Mouse (Mus musculus) lung, embryonic 15.5 days (tissue): ENCODE measurements around the gene Lyrm4. TPM values are rescaled to one million over a fixed set of nuclear protein-coding genes. Genes with fewer than 3 reads are reported as not detected.
"Not testable (repeated sequence)": the region's sequence is repeated elsewhere in the genome, so short reads cannot be mapped to it uniquely, and the experiment has no call there.

Experiments used
- ATAC-seq: fragments of 200-750 bp; cut with Nextera tagmentation; 2 replicates; pipeline ENCODE4 v1.8.0; 2017; ENCODE audit warnings: moderate number of reproducible peaks, borderline replicate concordance; ENCODE audit not compliant: low FRiP score, low TSS enrichment; ENCODE audit errors: extremely low read depth
- H3K27ac ChIP-seq: fragments of 300-500 bp; sonication (generic); 2 replicates; pipeline ENCODE4 v1.5.1; 2015; ENCODE audit warnings: moderate library complexity, mild to moderate bottlenecking, inconsistent platforms
- H3K27me3 ChIP-seq: fragments of 300-500 bp; sonication (generic); 2 replicates; pipeline ENCODE4 v1.6.1; 2015; ENCODE audit warnings: inconsistent platforms
- H3K36me3 ChIP-seq: fragments of 300-500 bp; sonication (generic); 2 replicates; pipeline ENCODE4 v1.6.1; 2015; ENCODE audit warnings: inconsistent platforms
- H3K4me1 ChIP-seq: fragments of 300-500 bp; sonication (generic); 2 replicates; pipeline ENCODE4 v1.6.1; 2015; ENCODE audit warnings: inconsistent platforms
- H3K4me2 ChIP-seq: fragments of 300-500 bp; sonication (generic); 2 replicates; pipeline ENCODE4 v1.6.1; 2015; ENCODE audit warnings: inconsistent platforms, mild to moderate bottlenecking, moderate library complexity
- H3K4me3 ChIP-seq: fragments of 300-500 bp; sonication (generic); 2 replicates; pipeline ENCODE4 v1.5.1; 2015; ENCODE audit warnings: mild to moderate bottlenecking, inconsistent platforms
- H3K9ac ChIP-seq: fragments of 300-500 bp; sonication (generic); 2 replicates; pipeline ENCODE4 v1.6.1; 2015; ENCODE audit warnings: inconsistent platforms
- H3K9me3 ChIP-seq: fragments of 300-500 bp; sonication (generic); 2 replicates; pipeline ENCODE4 v1.6.1; 2016; ENCODE audit warnings: inconsistent platforms
- WGBS: fragments of 180-500 bp; shearing (Covaris S2); methylation state at CpG from one replicate; pipeline ENCODE4 v1.1.7; 2015; 5-methylcytosine and 5-hydroxymethylcytosine counted together
- polyA plus RNA-seq: library from polyadenylated mRNA; unstranded; fragments of >200 nt; fragmentation: Nextera tagmentation; extraction: Ambion mirVana; gene quantifications from 2 replicates; pipeline ENCODE4 v1.2.1, GENCODE M21; 2015

Lyrm4 gene
- polyA plus RNA-seq, 1 experiment from 2014 or later = 22.3 TPM

- peak; percentile 42; the same call in 1 of the 2 replicates for ATAC-seq
- Histone ChIP-seq H3K4me2 (no peak overlapping the region), H3K4me3 (no peak overlapping the region), H3K36me3 (no peaks in the 10 kb centered on the region), H3K4me1 (peaks cover 3% of the 10 kb centered on the region; the same call in 1 of the 2 replicates), H3K9ac (no peak overlapping the region), H3K27me3 (no peaks in the 10 kb centered on the region), H3K27ac (no peak overlapping the region), H3K9me3 (no peaks in the 10 kb centered on the region)
- WGBS = 61% methylated on average over 10 of the region's 10 CpGs
Observed at GRCm38 (mm10) chr13:36019309-36020274, 97.7 kb downstream of the Lyrm4 start.

- Histone ChIP-seq H3K4me2 (no peak overlapping the region), H3K27ac (no peak overlapping the region), H3K4me3 (no peak overlapping the region), H3K9ac (no peak overlapping the region), H3K27me3 (no peaks in the 10 kb centered on the region), H3K36me3 (no peaks in the 10 kb centered on the region), H3K9me3 (no peaks in the 10 kb centered on the region), H3K4me1 (peaks cover 3% of the 10 kb centered on the region; the same call in 1 of the 2 replicates)
- ATAC-seq = no peak
- 70% methylated on average over 2 of the region's 2 CpGs for WGBS
Observed at GRCm38 (mm10) chr13:36018017-36018416, 99.3 kb downstream of the Lyrm4 start.

- Histone ChIP-seq H3K27me3 (no peaks in the 10 kb centered on the region), H3K4me2 (no peak overlapping the region), H3K9ac (no peak overlapping the region), H3K36me3 (no peaks in the 10 kb centered on the region), H3K4me1 (peaks cover 3% of the 10 kb centered on the region; the same call in 1 of the 2 replicates), H3K4me3 (no peak overlapping the region), H3K27ac (no peak overlapping the region), H3K9me3 (no peaks in the 10 kb centered on the region)
- 59% methylated on average over 3 of the region's 3 CpGs for WGBS
- ATAC-seq = no peak
Observed at GRCm38 (mm10) chr13:36015636-36016035, 101.7 kb downstream of the Lyrm4 start.

- Histone ChIP-seq H3K9ac (no peak overlapping the region), H3K27me3 (no peaks in the 10 kb centered on the region), H3K27ac (no peak overlapping the region), H3K4me1 (no peaks in the 10 kb centered on the region), H3K36me3 (no peaks in the 10 kb centered on the region), H3K9me3 (no peaks in the 10 kb centered on the region), H3K4me3 (no peak overlapping the region), H3K4me2 (no peak overlapping the region)
- 29% methylated on average over 2 of the region's 2 CpGs for WGBS
- ATAC-seq = no peak
Observed at GRCm38 (mm10) chr13:36009981-36010380, 107.3 kb downstream of the Lyrm4 start.

GRCm38 (mm10) chr13:36000798-36001197 is 116.5 kb downstream of the Lyrm4 start:
- H3K4me2 ChIP-seq = no peak overlapping the region
- no peaks in the 10 kb centered on the region for H3K9me3 ChIP-seq
- WGBS = 58% methylated on average over 1 of the region's 1 CpGs
- no peak overlapping the region for H3K9ac ChIP-seq
- H3K4me3 ChIP-seq = no peak overlapping the region
- H3K27me3 ChIP-seq = no peaks in the 10 kb centered on the region
- no peak for ATAC-seq
- H3K27ac ChIP-seq = no peak overlapping the region
- peaks cover 10% of the 10 kb centered on the region for H3K4me1 ChIP-seq
- no peaks in the 10 kb centered on the region for H3K36me3 ChIP-seq

GRCm38 (mm10) chr13:35997606-35998005 is 119.7 kb downstream of the Lyrm4 start:
- Histone ChIP-seq H3K4me3 (no peak overlapping the region), H3K36me3 (no peaks in the 10 kb centered on the region), H3K27me3 (no peaks in the 10 kb centered on the region), H3K9me3 (no peaks in the 10 kb centered on the region), H3K27ac (no peak overlapping the region), H3K9ac (no peak overlapping the region), H3K4me1 (peaks cover 30% of the 10 kb centered on the region), H3K4me2 (no peak overlapping the region)
- 89% methylated on average over 4 of the region's 4 CpGs for WGBS
- ATAC-seq = no peak

GRCm38 (mm10) chr13:35995696-35996426 is 121.5 kb downstream of the Lyrm4 start:
- 77% methylated on average over 2 of the region's 2 CpGs for WGBS
- Histone ChIP-seq H3K9ac (no peak overlapping the region), H3K9me3 (no peaks in the 10 kb centered on the region), H3K4me2 (no peak overlapping the region), H3K4me1 (peaks cover 30% of the 10 kb centered on the region), H3K36me3 (no peaks in the 10 kb centered on the region), H3K27ac (no peak overlapping the region), H3K27me3 (no peaks in the 10 kb centered on the region), H3K4me3 (no peak overlapping the region)
- ATAC-seq = no peak

- Histone ChIP-seq H3K4me3 (no peak overlapping the region), H3K4me1 (peaks cover 30% of the 10 kb centered on the region), H3K27me3 (no peaks in the 10 kb centered on the region), H3K27ac (peak overlapping the region; percentile 77), H3K9ac (no peak overlapping the region), H3K36me3 (no peaks in the 10 kb centered on the region), H3K9me3 (no peaks in the 10 kb centered on the region), H3K4me2 (no peak overlapping the region)
- ATAC-seq = no peak
- 88% methylated on average over 3 of the region's 3 CpGs for WGBS
Observed at GRCm38 (mm10) chr13:35995231-35995630, 122.1 kb downstream of the Lyrm4 start.

GRCm38 (mm10) chr13:35994067-35994466 is 123.3 kb downstream of the Lyrm4 start:
- 33% methylated on average over 8 of the region's 8 CpGs for WGBS
- Histone ChIP-seq H3K4me2 (no peak overlapping the region), H3K27ac (peak overlapping the region; percentile 77), H3K4me3 (no peak overlapping the region), H3K27me3 (no peaks in the 10 kb centered on the region), H3K4me1 (peaks cover 33% of the 10 kb centered on the region), H3K36me3 (no peaks in the 10 kb centered on the region), H3K9ac (no peak overlapping the region), H3K9me3 (no peaks in the 10 kb centered on the region)
- ATAC-seq = peak; percentile 95

- not testable (repeated sequence) for H3K27ac ChIP-seq, H3K9me3 ChIP-seq, H3K9ac ChIP-seq, H3K36me3 ChIP-seq, H3K27me3 ChIP-seq, ATAC-seq, H3K4me2 ChIP-seq, H3K4me3 ChIP-seq
- peaks cover 27% of the 10 kb centered on the region for H3K4me1 ChIP-seq
- 95% methylated on average over 21 of the region's 21 CpGs for WGBS
Observed at GRCm38 (mm10) chr13:35991185-35991584, 126.1 kb downstream of the Lyrm4 start.

GRCm38 (mm10) chr13:35989329-35989728 is 128.0 kb downstream of the Lyrm4 start:
- Histone ChIP-seq H3K36me3 (no peaks in the 10 kb centered on the region), H3K9ac (no peak overlapping the region), H3K9me3 (no peaks in the 10 kb centered on the region), H3K4me2 (no peak overlapping the region), H3K27ac (no peak overlapping the region), H3K27me3 (no peaks in the 10 kb centered on the region), H3K4me3 (no peak overlapping the region), H3K4me1 (peaks cover 11% of the 10 kb centered on the region)
- ATAC-seq = no peak
- WGBS = 75% methylated on average over 3 of the region's 3 CpGs

GRCm38 (mm10) chr13:35982985-35983384 is 134.3 kb downstream of the Lyrm4 start:
- no peak overlapping the region for H3K9ac ChIP-seq
- no peak; the same call in 1 of the 2 replicates for ATAC-seq
- no peaks in the 10 kb centered on the region for H3K9me3 ChIP-seq
- H3K4me3 ChIP-seq = no peak overlapping the region
- H3K27me3 ChIP-seq = no peaks in the 10 kb centered on the region
- H3K36me3 ChIP-seq = no peaks in the 10 kb centered on the region
- 77% methylated on average over 6 of the region's 6 CpGs for WGBS
- no peak overlapping the region for H3K4me2 ChIP-seq
- no peaks in the 10 kb centered on the region for H3K4me1 ChIP-seq
- no peak overlapping the region for H3K27ac ChIP-seq
